Mouse (Mus musculus): Measurements from ENCODE around the gene Snhg11. TPM values are rescaled to one million over a fixed set of nuclear protein-coding genes. Genes with fewer than 3 reads are reported as not detected.
"Not testable (repeated sequence)": the region's sequence is repeated elsewhere in the genome, so short reads cannot be mapped to it uniquely, and the experiment has no call there.

Snhg11 gene
- total and polyA plus RNA-seq, 2 experiments from 2014 or later = 169 to 635 TPM

- WGBS = 88% methylated on average over 6 of the region's 6 CpGs
- no peak for ATAC-seq (ENCODE audit: low FRiP score)
Observed at GRCm38 (mm10) chr2:158396369-158396768, 20.9 kb downstream of the Snhg11 start.

GRCm38 (mm10) chr2:158397140-158397539 lies 21.7 kb downstream of the Snhg11 start:
- H3K4me1 ChIP-seq (ENCODE audit: insufficient read depth, low read length); H3K9me3 ChIP-seq (ENCODE audit: low read length); H3K27ac ChIP-seq (ENCODE audit: low read depth, low read length); H3K27me3 ChIP-seq (ENCODE audit: insufficient read depth, low read length); H3K4me2 ChIP-seq (ENCODE audit: low read depth, low read length, poor library complexity, severe bottlenecking); H3K9ac ChIP-seq (replicated peaks; ENCODE audit: low read length, poor library complexity, severe bottlenecking); ATAC-seq (ENCODE audit: low FRiP score); DNase-seq (ENCODE audit: low spot score); H3K4me3 ChIP-seq (ENCODE audit: low read depth, low read length); H3K36me3 ChIP-seq (ENCODE audit: insufficient read depth, low read length): not testable (repeated sequence)
- 69% methylated on average over 13 of the region's 13 CpGs for WGBS

More at GRCm38 (mm10) chr2:158396369-158396768, 20.9 kb downstream of the Snhg11 start:
- Histone ChIP-seq H3K27me3 (ENCODE audit: insufficient read depth, low read length) (no peaks in the 10 kb centered on the region), H3K27ac (ENCODE audit: low read depth, low read length) (no peak overlapping the region), H3K4me3 (ENCODE audit: low read depth, low read length) (no peak overlapping the region), H3K36me3 (ENCODE audit: insufficient read depth, low read length) (no peaks in the 10 kb centered on the region), H3K9ac (replicated peaks; ENCODE audit: low read length, poor library complexity, severe bottlenecking) (no peak overlapping the region), H3K4me1 (ENCODE audit: insufficient read depth, low read length) (no peaks in the 10 kb centered on the region), H3K4me2 (ENCODE audit: low read depth, low read length, poor library complexity, severe bottlenecking) (no peak overlapping the region), H3K9me3 (ENCODE audit: low read length) (no peaks in the 10 kb centered on the region)
- DNase-seq (ENCODE audit: low spot score) = no peak
- TF ChIP-seq CTCF (IDR thresholded peaks at IDR 0.05) = no peak

GRCm38 (mm10) chr2:158402915-158403314 lies 27.5 kb downstream of the Snhg11 start:
- Histone ChIP-seq H3K27ac (ENCODE audit: low read depth, low read length) (no peak overlapping the region), H3K4me1 (ENCODE audit: insufficient read depth, low read length) (no peaks in the 10 kb centered on the region), H3K4me3 (ENCODE audit: low read depth, low read length) (no peak overlapping the region), H3K9me3 (ENCODE audit: low read length) (no peaks in the 10 kb centered on the region), H3K27me3 (ENCODE audit: insufficient read depth, low read length) (no peaks in the 10 kb centered on the region), H3K9ac (replicated peaks; ENCODE audit: low read length, poor library complexity, severe bottlenecking) (no peak overlapping the region), H3K36me3 (ENCODE audit: insufficient read depth, low read length) (no peaks in the 10 kb centered on the region), H3K4me2 (ENCODE audit: low read depth, low read length, poor library complexity, severe bottlenecking) (no peak overlapping the region)
- ATAC-seq (ENCODE audit: low FRiP score) (no peak), DNase-seq (ENCODE audit: low spot score) (no peak)
- no peak for TF ChIP-seq CTCF (IDR thresholded peaks at IDR 0.05)
- 87% methylated on average over 7 of the region's 7 CpGs for WGBS

GRCm38 (mm10) chr2:158408997-158409594 lies 33.7 kb downstream of the Snhg11 start:
- Histone ChIP-seq H3K27me3 (ENCODE audit: insufficient read depth, low read length) (no peaks in the 10 kb centered on the region), H3K36me3 (ENCODE audit: insufficient read depth, low read length) (no peaks in the 10 kb centered on the region), H3K9me3 (ENCODE audit: low read length) (no peaks in the 10 kb centered on the region), H3K4me1 (ENCODE audit: insufficient read depth, low read length) (peaks cover 12% of the 10 kb centered on the region; the same call in 1 of the 2 replicates), H3K9ac (replicated peaks; ENCODE audit: low read length, poor library complexity, severe bottlenecking) (0 out of 2 replicates have a peak overlapping the region, but pooled peaks have one; percentile 33), H3K27ac (ENCODE audit: low read depth, low read length) (peak overlapping the region; percentile 71), H3K4me2 (ENCODE audit: low read depth, low read length, poor library complexity, severe bottlenecking) (peak overlapping the region; percentile 54), H3K4me3 (ENCODE audit: low read depth, low read length) (peak overlapping the region; percentile 94)
- peak; percentile 3; the same call in 1 of the 2 replicates for ATAC-seq (ENCODE audit: low FRiP score)
- WGBS = 23% methylated on average over 14 of the region's 14 CpGs
- no peak for TF ChIP-seq CTCF (IDR thresholded peaks at IDR 0.05)
- DNase-seq (ENCODE audit: low spot score) = no peak

GRCm38 (mm10) chr2:158409595-158410021 lies 34.2 kb downstream of the Snhg11 start, which contains the start of gene Ralgapb:
Gene Ralgapb, plus strand, starts transcription at chr2:158409848.
- Histone ChIP-seq H3K4me3 (ENCODE audit: low read depth, low read length) (peak within 1 kb of the TSS; percentile 94), H3K4me2 (ENCODE audit: low read depth, low read length, poor library complexity, severe bottlenecking) (peak within 1 kb of the TSS; percentile 87), H3K27ac (ENCODE audit: low read depth, low read length) (peak within 1 kb of the TSS; percentile 88), H3K4me1 (ENCODE audit: insufficient read depth, low read length) (peaks cover 12% of the 10 kb centered on the region; the same call in 1 of the 2 replicates), H3K9ac (replicated peaks; ENCODE audit: low read length, poor library complexity, severe bottlenecking) (peak within 1 kb of the TSS; percentile 91), H3K36me3 (ENCODE audit: insufficient read depth, low read length) (no peaks in the 10 kb centered on the region), H3K27me3 (ENCODE audit: insufficient read depth, low read length) (no peaks in the 10 kb centered on the region), H3K9me3 (ENCODE audit: low read length) (no peaks in the 10 kb centered on the region)
- DNase-seq (ENCODE audit: low spot score) (peak; percentile 99), ATAC-seq (ENCODE audit: low FRiP score) (peak; percentile 90)
- TF ChIP-seq CTCF (IDR thresholded peaks at IDR 0.05) = peak; percentile 77
- under 1% methylated on average over 41 of the region's 46 CpGs for WGBS

Data from midbrain, postnatal 0 days (tissue).